Mouse (Mus musculus): ENCODE measurements around the gene Mrpl54.

Gene Mrpl54
- long read RNA-seq, experiment 1, transcript Mrpl54-201 (3 exons, 604 nt) = major isoform, 85 of 89 reads
- long read RNA-seq, experiment 1, partial matches to known transcripts = 1 of 89 reads
- long read RNA-seq, experiment 1, other reads (novel, unspliced or antisense) = 1 of 89 reads
- long read RNA-seq, experiment 2, transcript Mrpl54-201 (3 exons, 604 nt) = major isoform, 101 of 103 reads
- long read RNA-seq, experiment 2, partial matches to known transcripts = 0 of 103 reads
- long read RNA-seq, experiment 2, other reads (novel, unspliced or antisense) = 1 of 103 reads

- intact Hi-C loops (cut with DNase I) = no loop called here
Observed at GRCm38 (mm10) chr10:81266211-81267105, at the start of gene Mrpl54, which contains the start of gene Apba3. TSS of gene Mrpl54 (minus strand) at chr10:81266934. TSS of gene Apba3 (plus strand) at chr10:81266960.

- intact Hi-C loops (cut with DNase I) = no loop called here
Observed at GRCm38 (mm10) chr10:81315587-81315986, 48.9 kb upstream of the Mrpl54 start.

- intact Hi-C loops (cut with DNase I) = no loop called here
Observed at GRCm38 (mm10) chr10:81314201-81314600, 47.5 kb upstream of the Mrpl54 start.

GRCm38 (mm10) chr10:81313581-81313980 is 46.8 kb upstream of the Mrpl54 start:
- intact Hi-C loops (cut with DNase I) = no loop called here

GRCm38 (mm10) chr10:81309571-81309970 is 42.8 kb upstream of the Mrpl54 start:
- intact Hi-C loops (cut with DNase I) = no loop called here

GRCm38 (mm10) chr10:81306837-81307682 is 40.3 kb upstream of the Mrpl54 start:
- intact Hi-C loops (cut with DNase I) = no loop called here

- intact Hi-C loops (cut with DNase I) = no loop called here
Observed at GRCm38 (mm10) chr10:81306173-81306668, 39.5 kb upstream of the Mrpl54 start.

GRCm38 (mm10) chr10:81305663-81306062 is 38.9 kb upstream of the Mrpl54 start:
- intact Hi-C loops (cut with DNase I) = no loop called here

GRCm38 (mm10) chr10:81304597-81305238 is 38.0 kb upstream of the Mrpl54 start:
- intact Hi-C loops (cut with DNase I) = no loop called here

- intact Hi-C loops (cut with DNase I) = no loop called here
Observed at GRCm38 (mm10) chr10:81303761-81304160, 37.0 kb upstream of the Mrpl54 start.

GRCm38 (mm10) chr10:81303258-81303657 is 36.5 kb upstream of the Mrpl54 start:
- intact Hi-C loops (cut with DNase I) = no loop called here

- intact Hi-C loops (cut with DNase I) = no loop called here
Observed at GRCm38 (mm10) chr10:81302781-81303218, 36.1 kb upstream of the Mrpl54 start.

GRCm38 (mm10) chr10:81302288-81302687 is 35.6 kb upstream of the Mrpl54 start:
- intact Hi-C loops (cut with DNase I) = no loop called here

GRCm38 (mm10) chr10:81301321-81301720 is 34.6 kb upstream of the Mrpl54 start:
- intact Hi-C loops (cut with DNase I) = no loop called here

- intact Hi-C loops (cut with DNase I) = no loop called here
Observed at GRCm38 (mm10) chr10:81300352-81300907, 33.7 kb upstream of the Mrpl54 start.

- intact Hi-C loops (cut with DNase I) = no loop called here
Observed at GRCm38 (mm10) chr10:81299585-81300351, 33.0 kb upstream of the Mrpl54 start.

GRCm38 (mm10) chr10:81298369-81299100 is 31.8 kb upstream of the Mrpl54 start:
- intact Hi-C loops (cut with DNase I) = no loop called here

GRCm38 (mm10) chr10:81297845-81298244 is 31.1 kb upstream of the Mrpl54 start:
- intact Hi-C loops (cut with DNase I) = no loop called here

GRCm38 (mm10) chr10:81297246-81297645 is 30.5 kb upstream of the Mrpl54 start:
- intact Hi-C loops (cut with DNase I) = no loop called here

All from adrenal gland (tissue).